Mouse (Mus musculus): ENCODE results near the gene Ecm1.

Ecm1 gene

GRCm38 (mm10) chr3:95739353-95740104, at the start of gene Ecm1:
Ecm1 (minus strand) TSS chr3:95739569.
- DNase-seq = peak; percentile 45

GRCm38 (mm10) chr3:95785501-95785900, 46.1 kb upstream of the Ecm1 start:
- no peak for DNase-seq

DNA sequence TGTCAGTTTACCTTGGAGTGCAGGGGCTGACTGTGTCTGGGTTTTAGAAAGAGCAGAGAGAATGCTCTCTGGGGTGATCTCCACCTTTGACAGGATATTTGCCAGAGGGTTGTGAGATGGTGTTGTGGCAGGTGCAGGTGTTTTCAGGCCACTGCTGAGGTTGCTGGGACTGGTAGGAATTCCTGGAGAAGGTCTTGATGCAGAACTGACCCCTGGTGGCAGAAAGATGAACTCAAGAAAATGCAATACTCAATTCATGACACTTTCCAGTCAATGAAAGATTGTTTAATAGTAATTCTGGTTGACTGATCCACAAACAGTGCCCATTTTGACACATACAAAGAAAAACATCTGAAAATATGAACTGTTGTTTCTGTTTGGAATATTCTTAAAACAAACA, 32.6 kb upstream of the Ecm1 start:
- peak; percentile 51 for DNase-seq

DNA sequence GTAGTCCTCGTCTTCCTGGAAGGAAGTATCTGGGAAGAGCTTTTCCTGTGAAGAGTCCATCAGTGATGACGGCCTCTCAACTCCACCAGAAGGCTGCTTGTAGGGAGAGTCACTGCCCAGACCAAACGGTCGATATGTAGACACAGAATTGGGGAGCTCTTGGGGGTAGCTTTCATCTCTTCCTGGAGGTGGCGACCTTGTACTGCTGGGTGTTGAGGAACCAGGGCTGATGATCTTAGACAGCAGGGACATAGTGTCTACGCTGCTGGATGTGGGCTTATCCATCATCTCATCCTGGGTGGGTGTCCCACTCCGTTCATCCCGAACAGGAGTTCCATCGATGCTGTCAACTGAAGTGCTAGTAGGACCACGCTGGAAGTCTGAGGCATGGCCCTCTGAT, 26.2 kb upstream of the Ecm1 start:
- no peak for DNase-seq

- DNase-seq = no peak
Observed at GRCm38 (mm10) chr3:95763811-95764210, 24.4 kb upstream of the Ecm1 start.

GRCm38 (mm10) chr3:95762961-95763360, 23.6 kb upstream of the Ecm1 start:
- no peak for DNase-seq

DNA sequence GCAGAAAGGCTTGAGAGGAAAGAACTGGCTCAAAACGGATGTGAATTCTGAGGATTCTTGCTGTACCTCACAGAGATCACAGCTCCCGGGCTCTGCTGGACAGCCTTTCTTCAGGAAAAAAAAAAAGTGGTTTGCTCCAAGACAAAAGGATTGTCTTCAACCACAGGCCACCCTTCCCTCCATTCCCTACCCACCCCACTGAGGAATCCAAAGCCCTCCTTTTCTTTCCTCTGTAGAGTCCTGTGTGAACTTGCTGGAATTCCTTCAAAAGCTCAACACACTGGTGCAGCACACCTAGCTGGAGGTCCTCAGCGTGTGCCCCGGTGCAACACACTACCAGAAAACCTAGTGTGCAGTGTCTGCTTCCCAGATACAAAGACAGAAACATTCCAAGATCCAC, 22.4 kb upstream of the Ecm1 start:
- no peak for DNase-seq

DNA sequence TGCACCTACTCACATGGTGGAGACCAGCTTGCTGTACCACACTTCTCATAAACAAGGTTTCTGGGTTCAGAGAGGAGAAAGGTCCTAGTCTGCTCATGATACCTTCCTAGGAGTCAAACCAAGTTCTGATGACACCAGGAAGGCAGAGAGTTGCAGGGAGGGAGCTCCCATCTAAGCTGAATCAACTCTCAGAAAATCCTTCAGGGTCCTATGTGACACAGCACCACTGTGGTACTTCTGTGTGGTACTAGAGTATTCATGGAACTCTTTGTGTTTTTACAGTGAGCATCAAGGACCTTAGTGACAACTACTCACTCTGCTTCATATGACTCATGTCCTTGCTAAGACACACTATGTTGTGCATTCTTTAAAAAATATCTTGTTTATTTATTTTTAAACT, 21.3 kb upstream of the Ecm1 start:
- DNase-seq = no peak

GRCm38 (mm10) chr3:95760106-95760505, 20.7 kb upstream of the Ecm1 start, which contains the start of gene Tars2:
Tars2 (minus strand) TSS chr3:95760206.
- DNase-seq = no peak

DNA sequence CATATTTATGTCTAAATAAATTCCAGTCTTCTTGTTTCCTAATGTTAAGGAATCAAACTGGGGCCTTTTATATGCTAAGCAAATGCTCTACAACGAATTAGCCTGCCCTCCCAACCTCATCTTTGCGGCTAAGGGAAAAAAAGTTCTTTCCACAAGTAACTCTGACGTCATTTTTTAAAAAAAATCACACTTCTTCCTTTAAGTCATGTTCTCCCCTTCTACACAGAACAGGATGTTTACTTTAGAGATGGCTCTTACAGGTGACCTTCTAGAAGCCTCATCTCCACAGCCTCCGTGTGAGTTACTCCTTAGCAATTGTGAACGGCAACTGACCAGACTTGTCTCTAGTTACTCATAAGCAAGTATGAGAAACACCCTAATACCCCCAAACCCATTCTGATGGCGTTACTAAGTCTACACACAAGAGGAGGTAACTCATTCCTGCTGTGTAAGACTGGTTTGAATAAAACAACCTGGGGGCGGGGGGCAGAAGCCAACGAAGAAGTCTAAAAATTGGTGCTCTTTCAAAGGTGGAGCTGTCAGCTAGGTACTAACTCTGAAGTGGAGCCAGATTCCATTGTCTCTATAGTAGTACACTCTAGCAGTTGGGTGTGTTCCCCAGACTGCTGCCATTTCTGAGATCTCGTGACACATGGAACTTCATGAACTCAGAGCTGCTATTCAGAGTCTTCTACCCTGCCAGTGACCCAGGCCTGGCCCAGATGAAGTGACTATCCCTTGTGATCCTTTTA, 19.3 kb upstream of the Ecm1 start:
- no peak for DNase-seq

- DNase-seq = no peak
Observed at GRCm38 (mm10) chr3:95756808-95757207, 17.4 kb upstream of the Ecm1 start.

DNA sequence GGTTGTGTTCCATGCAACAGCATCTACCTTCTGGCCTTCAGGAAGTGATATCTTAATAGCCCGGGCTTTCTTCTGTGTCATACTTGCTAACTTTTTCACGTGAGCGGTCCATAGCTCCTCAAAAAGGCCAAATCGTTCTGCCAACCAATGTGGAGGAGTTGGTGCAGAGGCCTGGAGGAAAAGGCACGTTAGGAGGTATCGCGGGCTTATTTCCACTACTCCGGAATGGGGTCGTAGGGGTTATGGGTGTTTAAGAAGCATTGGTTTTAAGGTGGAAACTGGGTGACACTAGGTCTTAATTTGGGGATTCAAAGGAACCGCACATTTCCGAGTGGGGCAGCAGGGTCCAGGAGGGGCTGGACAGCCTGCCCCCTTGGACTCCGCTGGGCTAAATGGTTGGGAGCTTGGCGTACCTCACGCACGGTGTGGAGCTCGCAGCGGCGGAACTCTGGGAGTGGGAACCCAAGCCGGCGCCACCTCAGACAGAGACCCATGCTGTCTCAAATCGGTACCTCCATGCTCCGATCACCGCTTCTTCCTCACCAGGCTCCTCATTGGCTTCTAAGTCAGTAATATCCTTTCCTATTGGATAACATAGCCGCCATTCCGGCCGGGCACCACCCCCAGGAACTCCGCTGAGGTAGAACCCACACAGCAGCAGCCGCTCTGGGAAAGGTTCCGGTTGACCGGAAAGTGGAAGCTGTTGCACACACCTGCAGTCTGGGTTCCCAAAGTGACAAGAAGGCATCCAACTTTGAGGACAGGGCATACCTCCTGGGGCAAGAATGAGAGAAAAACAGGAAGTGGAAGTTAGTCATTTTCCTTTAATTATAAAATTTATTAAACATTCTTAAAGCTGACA, 15.2 kb upstream of the Ecm1 start:
- peak; percentile 92 for DNase-seq

DNA sequence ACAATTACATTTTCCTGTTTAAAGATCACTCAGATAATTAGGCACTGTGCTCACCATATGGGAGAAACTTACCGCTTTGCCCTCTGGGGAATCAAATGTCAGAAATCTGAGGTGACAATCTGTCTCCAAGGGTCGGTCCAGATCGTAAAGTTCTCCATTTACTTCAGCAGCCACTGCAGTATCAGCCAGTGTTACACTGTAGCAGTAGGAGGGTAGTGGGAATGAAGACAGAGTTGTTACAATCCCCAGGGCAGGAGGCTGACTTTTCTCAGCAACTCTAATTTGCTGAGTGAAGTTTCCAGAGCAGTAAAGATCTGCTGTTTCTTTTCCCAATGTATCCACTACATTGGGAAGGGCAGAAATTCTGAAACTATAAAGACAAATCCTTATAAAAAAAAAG, 13.6 kb upstream of the Ecm1 start:
- no peak for DNase-seq

DNA sequence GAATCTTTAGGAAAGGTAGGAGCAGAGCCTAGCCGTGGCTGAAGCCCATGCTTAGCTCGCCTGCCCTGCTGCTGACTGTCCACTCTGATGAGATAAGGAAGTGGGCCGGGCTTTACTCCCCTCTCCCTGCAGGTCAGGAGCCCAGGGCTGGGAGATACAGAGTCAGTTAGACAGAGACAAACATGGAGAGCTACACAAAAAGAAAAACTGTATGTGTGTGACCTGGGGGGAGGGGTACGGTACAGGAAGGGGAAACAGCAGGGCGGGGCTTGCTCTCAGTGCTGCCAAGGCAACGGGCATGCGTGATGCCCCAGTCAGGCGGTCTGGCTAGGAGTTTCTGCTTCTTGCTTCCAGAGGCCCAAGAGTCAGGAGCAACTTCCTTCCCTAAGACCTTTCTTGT, 1.0 kb upstream of the Ecm1 start:
- peak; percentile 31 for DNase-seq

DNA sequence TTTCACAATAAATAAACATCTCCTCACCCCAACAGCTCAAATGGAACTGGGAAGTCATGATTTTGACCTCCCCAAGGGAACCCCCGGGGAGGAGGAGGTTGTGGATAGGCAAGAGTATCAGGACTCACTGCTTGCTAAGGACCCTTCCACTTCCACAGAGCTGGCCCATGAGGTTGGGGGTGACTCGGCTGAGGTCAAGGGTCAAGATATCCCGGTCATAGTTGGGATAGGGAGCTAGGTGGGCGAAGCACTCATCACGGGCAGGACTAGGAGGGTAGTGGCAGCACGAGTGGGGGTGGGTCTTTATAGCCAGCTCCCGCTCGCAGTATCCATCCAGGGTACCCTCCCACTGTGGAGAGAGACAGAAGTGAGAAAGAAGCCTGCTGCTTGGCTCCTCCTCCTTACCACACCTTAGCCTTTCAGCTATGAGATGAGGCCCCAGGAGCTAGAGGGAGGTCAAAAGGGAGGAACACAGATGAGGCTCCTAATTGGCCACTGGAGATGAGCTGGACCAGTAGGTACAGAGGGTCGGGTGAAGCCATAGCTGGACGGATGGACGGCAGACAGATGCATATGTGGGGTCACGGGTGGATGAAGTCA, 4.2 kb downstream of the Ecm1 start:
- DNase-seq = no peak

DNA sequence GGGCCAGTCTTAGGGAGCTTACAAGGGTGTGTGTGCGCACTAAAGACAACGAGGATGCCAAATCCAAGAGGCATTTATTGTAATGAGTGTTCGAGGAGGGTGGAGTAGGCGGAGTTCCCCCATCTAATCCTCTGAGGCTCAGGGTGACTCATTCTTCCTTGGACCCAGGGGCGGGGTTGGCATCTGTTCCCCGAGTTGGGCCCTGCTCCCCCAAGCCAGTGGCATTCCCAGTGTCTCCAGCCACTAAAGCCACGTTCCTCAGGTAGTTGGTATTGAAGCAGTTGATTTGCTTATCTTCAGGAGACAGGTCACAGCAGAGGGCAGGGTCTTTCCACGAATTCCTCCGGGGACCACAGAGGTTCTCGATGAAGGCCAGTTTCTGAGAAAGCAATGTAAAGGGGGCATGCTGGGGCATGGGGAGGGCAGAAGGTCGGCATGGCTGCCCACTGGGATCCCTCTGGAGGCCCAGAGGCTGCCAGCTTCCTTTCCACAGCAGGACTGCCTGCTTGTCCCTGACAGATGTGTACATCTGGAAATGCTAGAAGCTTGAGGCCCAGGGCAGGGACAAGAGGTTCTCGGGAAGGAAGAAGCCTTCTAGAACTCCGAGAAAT, 5.2 kb downstream of the Ecm1 start:
- DNase-seq = no peak

DNA sequence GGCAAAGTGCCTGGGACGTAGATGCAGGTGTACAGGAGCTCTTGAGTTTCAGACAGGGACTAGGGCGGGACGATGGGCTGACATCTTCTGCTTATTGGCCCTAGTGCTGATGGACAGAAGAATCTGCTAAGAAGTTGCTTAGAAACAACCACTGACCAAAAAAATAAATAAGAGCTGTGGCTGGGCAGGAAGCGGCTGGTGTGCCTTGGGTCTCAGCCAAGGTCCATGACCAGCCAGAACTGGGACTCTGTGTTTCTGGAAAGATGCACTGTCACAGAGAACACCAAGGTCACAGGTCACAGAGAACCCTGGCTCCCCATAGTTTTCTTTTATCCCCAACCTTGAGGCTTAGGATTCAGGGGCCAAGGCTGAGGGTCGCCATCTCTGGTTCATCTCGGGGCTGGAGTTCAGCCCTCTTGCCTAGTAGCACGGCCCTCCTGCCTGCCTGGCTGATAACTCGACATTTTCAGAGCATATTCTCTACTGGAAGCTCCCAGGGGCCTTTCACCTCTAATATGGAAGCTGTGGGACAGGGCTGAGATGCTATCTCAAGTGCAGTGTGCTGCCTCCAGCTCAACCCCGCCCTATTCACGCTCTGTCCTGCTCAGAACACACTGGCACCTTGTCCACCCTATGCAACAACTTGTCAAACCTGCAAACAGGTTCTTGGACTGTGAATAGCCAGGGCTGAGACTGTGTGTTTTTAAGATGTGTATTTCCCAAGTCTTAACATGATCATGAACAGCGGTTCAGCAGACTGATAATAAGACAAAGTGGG, 6.4 kb downstream of the Ecm1 start:
- DNase-seq = no peak

- no peak for DNase-seq
Observed at GRCm38 (mm10) chr3:95732297-95732696, 7.1 kb downstream of the Ecm1 start.

DNA sequence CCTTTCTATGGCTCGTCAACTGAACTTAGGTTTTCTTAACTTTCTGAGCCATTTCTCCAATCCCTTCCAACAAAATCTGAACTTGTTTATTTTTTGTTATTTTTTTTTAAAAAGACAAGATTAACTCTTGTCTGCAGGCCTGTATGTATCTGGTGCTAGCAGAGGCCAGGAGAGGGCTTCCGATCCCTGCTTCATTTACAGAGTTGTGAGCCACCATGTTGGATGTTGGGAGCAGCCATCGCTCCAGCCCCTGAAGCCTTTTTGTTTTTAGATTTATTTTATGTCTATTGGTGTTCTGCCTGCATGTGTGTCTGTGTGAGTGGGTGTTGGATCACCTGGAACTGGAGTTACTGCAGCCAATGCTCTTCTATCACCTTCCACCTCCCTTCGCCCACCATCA, 7.6 kb downstream of the Ecm1 start:
- DNase-seq = no peak

DNA sequence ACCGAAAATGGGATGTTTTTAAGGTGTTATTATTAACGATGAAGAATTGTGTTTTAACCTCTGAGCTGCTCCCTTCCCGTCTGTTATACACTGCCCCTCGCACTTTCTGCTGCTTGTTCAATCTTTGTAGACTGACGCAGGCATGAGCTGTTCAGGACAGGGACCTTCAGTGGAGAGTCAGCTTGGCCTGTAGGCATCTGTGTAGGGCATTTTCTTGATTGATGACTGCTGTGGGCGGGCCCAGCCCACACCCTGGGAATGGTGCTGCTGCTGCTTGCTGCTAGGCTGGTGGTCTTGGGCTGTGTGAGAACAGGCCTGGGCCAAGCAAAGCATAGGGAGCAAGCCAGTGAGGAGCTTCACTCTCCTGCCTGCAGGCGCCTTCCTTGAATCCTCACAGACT, 8.9 kb downstream of the Ecm1 start:
- DNase-seq = no peak

- DNase-seq = no peak
Observed at GRCm38 (mm10) chr3:95728906-95729305, 10.5 kb downstream of the Ecm1 start.
